Mouse (Mus musculus) cerebellum, postnatal 14 days (tissue): ENCODE measurements around the gene Kcne1.
A peak's percentile ranks its signal among the peaks of the same experiment; 100 is the strongest.

Experiments used
- DNase-seq, 2 experiments: peaks; one replicate each; pipeline ENCODE4 v3.0.0; 2021; ENCODE audit warnings: mixed read lengths in 2 of 2

Gene Kcne1

GRCm38 (mm10) chr16:92359229-92359628 is at the start of gene Kcne1:
TSS of gene Kcne1 (minus strand) at chr16:92359468.
- no peak for DNase-seq

GRCm38 (mm10) chr16:92407883-92408282 is 48.6 kb upstream of the Kcne1 start:
- no peak for DNase-seq

GRCm38 (mm10) chr16:92404141-92404540 is 44.9 kb upstream of the Kcne1 start:
- DNase-seq = no peak

GRCm38 (mm10) chr16:92403069-92403468 is 43.8 kb upstream of the Kcne1 start:
- peak in 1 of 2 experiments; percentile 40 for DNase-seq

GRCm38 (mm10) chr16:92402216-92402615 is 42.9 kb upstream of the Kcne1 start:
- DNase-seq = no peak

- DNase-seq = no peak
Observed at GRCm38 (mm10) chr16:92401206-92401605, 41.9 kb upstream of the Kcne1 start.

DNA sequence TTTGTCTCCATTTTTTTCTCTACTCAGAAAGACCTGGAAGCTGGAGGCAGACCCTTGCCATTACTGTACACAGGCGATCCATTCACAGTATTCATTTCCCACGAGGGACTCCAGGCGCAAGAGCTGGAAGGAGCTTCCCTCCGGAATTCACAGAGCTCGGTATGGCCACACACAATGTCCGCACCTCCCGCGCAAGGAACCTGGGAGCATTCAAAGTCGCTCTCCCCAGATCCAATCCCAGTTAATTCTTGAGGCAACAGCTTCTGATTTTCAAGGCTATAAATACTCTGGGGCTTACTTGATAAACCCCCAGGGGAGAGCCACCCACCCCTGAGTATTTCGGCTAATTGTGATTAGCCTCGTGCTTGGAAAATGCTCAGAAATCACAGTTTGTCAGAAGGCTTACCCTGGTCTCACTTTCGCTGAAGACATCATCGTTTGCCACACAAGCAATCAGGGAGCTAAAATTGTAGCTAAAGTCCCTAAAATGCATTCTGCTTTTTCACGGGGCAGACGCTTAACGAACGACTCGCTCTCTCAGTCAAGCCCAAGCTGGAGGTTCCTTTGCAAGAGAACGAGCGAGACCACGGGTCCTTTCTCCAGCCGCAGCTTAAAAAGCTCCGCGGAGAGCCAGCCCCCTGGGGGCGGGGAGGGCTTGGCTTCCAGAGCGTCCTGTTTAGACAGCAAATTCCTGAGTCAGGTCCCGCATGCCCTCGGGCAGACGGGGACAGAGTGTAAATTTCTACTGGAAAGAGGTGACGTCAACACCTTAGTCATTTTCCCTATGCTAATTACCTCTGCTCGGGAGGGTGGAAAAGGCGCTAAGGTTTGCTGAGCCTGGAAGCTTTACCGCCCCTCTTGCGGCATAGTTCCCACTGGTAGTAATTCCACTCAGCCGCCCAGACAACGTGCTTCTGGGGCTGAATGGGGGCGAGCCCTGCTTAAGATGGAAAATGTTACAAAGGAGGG is 40.5 kb upstream of the Kcne1 start:
- DNase-seq = peak; percentile 69 to 73

- DNase-seq = no peak
Observed at GRCm38 (mm10) chr16:92398574-92399118, 39.4 kb upstream of the Kcne1 start.

- DNase-seq = no peak
Observed at GRCm38 (mm10) chr16:92397745-92398573, 38.7 kb upstream of the Kcne1 start.

DNA sequence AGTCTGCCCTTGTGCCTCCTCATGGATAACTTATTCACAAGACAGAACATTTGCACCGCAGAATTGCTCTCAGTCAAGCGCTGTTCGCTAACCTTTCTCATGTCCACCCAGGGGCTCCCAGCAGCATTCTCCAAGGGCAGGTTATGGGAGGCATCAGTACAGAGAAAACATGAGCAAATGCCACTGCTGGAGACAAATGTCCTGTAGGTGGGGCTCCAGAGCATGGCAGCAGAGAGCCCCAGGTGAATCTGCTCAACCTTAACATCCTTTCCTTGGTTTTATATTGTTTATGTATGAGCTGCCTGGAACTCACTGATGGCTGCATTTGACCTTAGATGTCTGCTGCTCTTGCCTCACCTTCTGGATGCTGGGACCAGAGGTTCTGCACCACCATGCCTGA is 34.5 kb upstream of the Kcne1 start:
- DNase-seq = no peak

GRCm38 (mm10) chr16:92387692-92388091 is 28.4 kb upstream of the Kcne1 start:
- no peak for DNase-seq

GRCm38 (mm10) chr16:92385062-92385461 is 25.8 kb upstream of the Kcne1 start:
- DNase-seq = peak; percentile 73 to 84

GRCm38 (mm10) chr16:92383412-92383811 is 24.1 kb upstream of the Kcne1 start:
- no peak for DNase-seq

DNA sequence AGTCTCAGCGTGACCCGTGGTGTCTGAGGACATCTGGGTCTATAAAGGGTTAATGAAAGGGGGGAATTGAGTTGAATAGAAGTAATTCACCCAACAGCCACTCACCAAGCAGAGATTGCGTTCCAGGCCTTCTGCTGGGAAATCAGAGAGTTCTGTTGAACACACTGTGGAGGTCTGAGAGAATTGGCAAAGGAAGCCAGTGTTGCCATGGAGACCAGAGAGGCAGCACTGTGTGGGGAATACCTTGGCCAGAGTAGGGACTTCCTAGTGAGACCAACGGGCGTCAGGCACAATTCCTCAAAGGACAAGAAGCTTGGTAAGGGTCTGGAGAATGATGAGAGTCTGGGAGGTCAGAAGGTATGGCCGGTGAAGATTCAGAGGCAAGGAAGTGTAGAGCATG is 23.2 kb upstream of the Kcne1 start:
- peak; percentile 76 to 78 for DNase-seq

GRCm38 (mm10) chr16:92381092-92381491 is 21.8 kb upstream of the Kcne1 start:
- no peak for DNase-seq

DNA sequence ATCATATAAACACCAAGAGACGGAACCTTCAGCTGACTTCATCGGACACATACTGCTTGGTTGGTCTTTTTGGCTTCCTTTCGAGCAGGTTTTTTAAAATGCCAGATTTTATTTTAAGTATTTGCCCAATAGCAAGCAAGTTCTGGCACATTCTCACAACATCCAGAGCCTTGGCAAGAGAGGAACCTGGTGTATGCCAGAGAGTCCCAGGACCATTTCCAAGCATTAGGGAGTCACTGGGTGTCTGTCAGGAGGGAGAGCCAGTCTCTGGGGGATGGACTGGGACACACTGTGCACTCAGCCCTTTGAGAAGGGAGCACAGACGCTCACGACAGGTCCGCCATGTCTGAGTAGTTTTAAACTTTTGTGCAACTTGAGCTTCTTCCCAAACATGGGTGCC is 17.7 kb upstream of the Kcne1 start:
- DNase-seq = no peak

- peak; percentile 66 to 75 for DNase-seq
Observed at GRCm38 (mm10) chr16:92371623-92372022, 12.4 kb upstream of the Kcne1 start.

DNA sequence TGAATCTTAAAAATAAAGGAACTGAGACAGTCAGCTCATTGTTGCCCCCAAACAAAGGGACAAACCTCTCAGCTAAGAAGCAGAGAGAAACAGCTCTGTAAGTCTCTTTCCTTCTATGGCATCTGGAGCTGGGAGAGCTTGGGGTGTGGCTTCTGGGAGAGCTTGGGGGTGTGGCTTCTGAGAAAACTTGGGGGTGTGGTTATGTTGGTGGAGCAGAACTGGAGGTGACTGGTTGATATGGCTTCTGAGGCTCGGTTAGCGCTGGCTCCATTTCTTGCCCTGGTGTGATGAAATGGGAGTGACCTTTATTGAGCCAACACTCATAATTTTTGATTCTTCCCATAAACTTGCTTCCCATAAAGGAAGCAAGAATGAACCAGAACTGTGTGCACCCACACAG is 10.0 kb upstream of the Kcne1 start:
- DNase-seq = no peak

GRCm38 (mm10) chr16:92365477-92365876 is 6.2 kb upstream of the Kcne1 start:
- no peak for DNase-seq

DNA sequence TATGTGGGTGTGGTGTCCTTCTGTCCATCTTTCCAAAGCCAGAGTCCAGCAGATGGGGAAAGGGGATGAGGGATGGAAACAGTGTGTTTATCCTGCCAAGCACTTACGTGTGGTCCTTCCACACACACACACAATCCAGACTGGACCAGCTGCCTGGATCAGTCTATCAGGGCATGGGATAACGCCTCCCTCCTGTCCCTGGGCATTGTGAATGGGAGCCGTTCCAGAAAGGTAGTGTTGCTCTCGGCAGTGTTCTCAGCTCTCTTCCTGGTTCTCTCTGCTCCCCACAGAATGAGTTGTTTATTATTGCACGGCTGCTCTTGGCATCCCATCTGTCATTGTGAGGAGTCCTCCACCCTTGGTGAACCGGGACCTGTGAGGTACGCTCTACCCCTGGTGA is 1.4 kb upstream of the Kcne1 start:
- peak in 1 of 2 experiments; percentile 63 for DNase-seq

DNA sequence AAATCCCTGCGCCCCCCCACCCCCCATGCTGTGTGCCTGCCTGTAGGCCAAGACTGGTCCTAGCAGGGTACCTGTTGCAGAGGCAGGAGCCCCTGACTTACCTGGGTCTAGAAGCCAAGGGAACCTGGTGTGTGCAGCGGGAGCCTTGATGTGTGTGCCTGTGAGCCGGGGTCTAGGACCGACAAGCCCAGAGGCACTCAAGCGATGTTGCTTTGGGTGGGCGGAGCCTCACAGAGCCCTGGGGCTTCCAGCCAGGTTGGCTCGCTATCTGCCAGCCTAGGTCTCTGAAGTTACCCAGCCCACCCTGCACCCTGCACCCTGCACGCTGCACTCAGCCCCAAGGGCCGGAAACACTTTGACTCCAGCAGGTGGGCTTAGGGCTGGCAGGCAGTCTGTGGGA is 534 bp downstream of the Kcne1 start:
- DNase-seq = no peak

DNA sequence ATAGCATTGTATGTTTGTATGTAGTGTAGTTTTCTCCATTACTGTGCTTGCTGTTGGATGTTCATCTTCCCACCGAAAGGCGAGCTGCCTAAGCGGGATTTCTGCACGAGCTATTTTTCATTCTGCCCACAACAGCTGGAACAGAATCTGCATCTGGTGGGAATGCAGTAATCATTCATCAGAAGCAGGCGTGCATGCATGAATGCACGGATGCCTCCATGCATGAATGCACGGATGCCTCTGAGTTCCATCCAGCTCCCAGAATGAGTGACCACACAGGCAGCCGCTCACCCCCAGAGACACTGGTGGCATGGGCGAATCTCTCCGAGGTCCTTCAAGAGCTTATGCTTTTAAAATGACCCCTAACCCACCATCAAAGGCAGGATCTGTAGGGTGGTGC is 1.7 kb downstream of the Kcne1 start:
- no peak for DNase-seq

GRCm38 (mm10) chr16:92357023-92357422 is 2.2 kb downstream of the Kcne1 start:
- DNase-seq = no peak
